ENCODE assay signal across 9 mouse cellular contexts in genomic region chr6:108098846-108099217, GRCm38 (mm10). TPM values are rescaled to one million over a fixed set of nuclear protein-coding genes. Genes with fewer than 3 reads are reported as not detected.
A peak's percentile ranks its signal among the peaks of the same experiment; 100 is the strongest.
DNase-seq lines count a peak whose midpoint lies in the region; ATAC-seq lines count a peak whose summit lies in the region.
"Had no signal": no experiment of that assay in that cellular context is flagged by ENCODE, and none has a peak within 500 bp of the region (broad histone marks: within the 10 kb centered on the region; RNA-seq: fewer than 3 reads in every experiment).

No protein-coding gene starts in this region.

- peaks cover 12% of the 10 kb centered on the region for H3K4me1 ChIP-seq in heart, embryonic 11.5 days (ENCODE audit: control insufficient read depth, insufficient read depth, low read length)
- peaks cover 9% of the 10 kb centered on the region; the same call in 1 of the 2 replicates for H3K4me1 ChIP-seq in liver, embryonic 12.5 days
- H3K4me1 ChIP-seq in hindbrain, embryonic 15.5 days (replicated peaks), result 0 out of 2 replicates have a peak, but pooled peaks cover 6% of the 10 kb centered on the region
- 0 out of 2 replicates have a peak, but pooled peaks cover 2% of the 10 kb centered on the region for H3K4me1 ChIP-seq in neural tube, embryonic 14.5 days (ENCODE audit: control insufficient read depth, insufficient read depth, low read length)
- H3K4me1 ChIP-seq: neural tube, embryonic 12.5 days had no signal

- H3K36me3 ChIP-seq in heart, embryonic 11.5 days (ENCODE audit: control insufficient read depth, insufficient read depth, low read length), result no peaks in the 10 kb centered on the region
- no peaks in the 10 kb centered on the region for H3K36me3 ChIP-seq in liver, embryonic 12.5 days
- no peaks in the 10 kb centered on the region for H3K36me3 ChIP-seq in hindbrain, embryonic 15.5 days
- H3K36me3 ChIP-seq in neural tube, embryonic 14.5 days (ENCODE audit: control insufficient read depth, insufficient read depth, low read length), result no peaks in the 10 kb centered on the region
- H3K36me3 ChIP-seq: neural tube, embryonic 12.5 days had no signal

- 0 out of 2 replicates have a peak overlapping the region, but pooled peaks have one; percentile 9 for H3K4me2 ChIP-seq in heart, embryonic 11.5 days
- peak overlapping the region; percentile 27; the same call in 1 of the 2 replicates for H3K4me2 ChIP-seq in liver, embryonic 12.5 days
- H3K4me2 ChIP-seq in hindbrain, embryonic 15.5 days, result peak overlapping the region; percentile 18; the same call in 1 of the 2 replicates
- H3K4me2 ChIP-seq in neural tube, embryonic 14.5 days (ENCODE audit: low read depth, low read length), result peak overlapping the region; percentile 19; the same call in 1 of the 2 replicates
- H3K4me2 ChIP-seq: neural tube, embryonic 12.5 days had no signal

- no peaks in the 10 kb centered on the region for H3K27me3 ChIP-seq in heart, embryonic 11.5 days (ENCODE audit: control insufficient read depth, insufficient read depth, low read length)
- no peaks in the 10 kb centered on the region for H3K27me3 ChIP-seq in liver, embryonic 12.5 days (replicated peaks)
- H3K27me3 ChIP-seq in hindbrain, embryonic 15.5 days, result no peaks in the 10 kb centered on the region
- H3K27me3 ChIP-seq in neural tube, embryonic 14.5 days (ENCODE audit: control insufficient read depth, insufficient read depth, low read length), result no peaks in the 10 kb centered on the region
- H3K27me3 ChIP-seq: neural tube, embryonic 12.5 days had no signal

- ATAC-seq in heart, embryonic 11.5 days (replicated peaks; ENCODE audit: insufficient number of reproducible peaks, low FRiP score, low TSS enrichment), result no peak
- ATAC-seq in liver, embryonic 12.5 days, result no peak
- ATAC-seq in hindbrain, embryonic 15.5 days (ENCODE audit: low FRiP score, low read depth), result no peak
- ATAC-seq in neural tube, embryonic 14.5 days (ENCODE audit: low read depth), result no peak; the same call in 1 of the 2 replicates
- ATAC-seq in granulocyte monocyte progenitor cell, adult 5-6 weeks (replicated peaks; ENCODE audit: poor library complexity, severe bottlenecking), result no peak

- H3K4me3 ChIP-seq in heart, embryonic 11.5 days (ENCODE audit: low read depth, low read length), result no peak overlapping the region
- H3K4me3 ChIP-seq in liver, embryonic 12.5 days, result no peak overlapping the region
- no peak overlapping the region for H3K4me3 ChIP-seq in hindbrain, embryonic 15.5 days
- H3K4me3 ChIP-seq in neural tube, embryonic 14.5 days (ENCODE audit: low read depth, low read length), result no peak overlapping the region
- H3K4me3 ChIP-seq: neural tube, embryonic 12.5 days had no signal

- 0 out of 2 replicates have a peak overlapping the region, but pooled peaks have one; percentile 8 for H3K9ac ChIP-seq in heart, embryonic 11.5 days (ENCODE audit: low read depth, low read length)
- H3K9ac ChIP-seq in liver, embryonic 12.5 days, result no peak overlapping the region
- no peak overlapping the region for H3K9ac ChIP-seq in hindbrain, embryonic 15.5 days
- H3K9ac ChIP-seq in neural tube, embryonic 14.5 days (replicated peaks; ENCODE audit: low read depth, low read length), result no peak overlapping the region
- H3K9ac ChIP-seq: neural tube, embryonic 12.5 days had no signal

- intact Hi-C loops in heart, postnatal 36 days (cut with DNase I), result loop anchor here (1.0 to 10.0 kb wide), 4 partner anchors 133 to 616 kb away; no protein-coding TSS in a partner anchor

- DNase-seq in heart, postnatal 36 days, result no peak
- DNase-seq in liver, result no peak
- no peak for DNase-seq in spleen, postnatal 4 days (ENCODE audit: low spot score in 2 of 2)

- H3K9me3 ChIP-seq in heart, embryonic 11.5 days (replicated peaks; ENCODE audit: control insufficient read depth, low read length), result no peaks in the 10 kb centered on the region
- H3K9me3 ChIP-seq in liver, embryonic 12.5 days (replicated peaks), result no peaks in the 10 kb centered on the region
- no peaks in the 10 kb centered on the region for H3K9me3 ChIP-seq in hindbrain, embryonic 15.5 days
- H3K9me3 ChIP-seq in neural tube, embryonic 14.5 days (ENCODE audit: control insufficient read depth, low read length), result no peaks in the 10 kb centered on the region
- H3K9me3 ChIP-seq: neural tube, embryonic 12.5 days had no signal

- no peak overlapping the region for H3K27ac ChIP-seq in heart, embryonic 11.5 days (ENCODE audit: low read depth, low read length)
- H3K27ac ChIP-seq in liver, embryonic 12.5 days, result no peak overlapping the region
- H3K27ac ChIP-seq in hindbrain, embryonic 15.5 days (replicated peaks), result no peak overlapping the region
- H3K27ac ChIP-seq in neural tube, embryonic 14.5 days (ENCODE audit: low read depth, low read length), result no peak overlapping the region
- H3K27ac ChIP-seq: neural tube, embryonic 12.5 days had no signal

- WGBS in heart, embryonic 11.5 days (ENCODE audit: insufficient replicate concordance), result 74% methylated on average over 3 of the region's 3 CpGs
- 73% methylated on average over 3 of the region's 3 CpGs for WGBS in liver, embryonic 12.5 days (ENCODE audit: insufficient replicate concordance)
- 43% methylated on average over 3 of the region's 3 CpGs for WGBS in hindbrain, embryonic 15.5 days
- 44% methylated on average over 3 of the region's 3 CpGs for WGBS in neural tube, embryonic 14.5 days

RNA-seq across cellular contexts. Expression of gene Setmar, which starts 34.0 kb away (rescaled TPM):
- 6.6 TPM in 2 replicates for polyA plus RNA-seq in heart, embryonic 11.5 days (2014; fragmentation: Nextera tagmentation; extraction: Ambion mirVana)
- 1 to 10 TPM; 2.9 to 4.3 TPM for total RNA-seq in heart, postnatal 36 days (2021)
- 2.6 TPM in 2 replicates for polyA plus RNA-seq in liver, embryonic 12.5 days (2016; fragmentation: Nextera tagmentation; extraction: Ambion mirVana)
- polyA plus RNA-seq in hindbrain, embryonic 15.5 days (2015; fragmentation: Nextera tagmentation; extraction: Ambion mirVana), result 5.1 and 5.8 TPM in 2 replicates
- polyA plus RNA-seq in neural tube, embryonic 14.5 days (2014; fragmentation: Nextera tagmentation; extraction: Ambion mirVana), result 5.6 and 6.2 TPM in 2 replicates
- total RNA-seq in granulocyte monocyte progenitor cell, adult 5-6 weeks (2014; fragmentation: Nextera tagmentation), result 5.1 and 6.1 TPM in 2 replicates
- 3.3 and 5.0 TPM in 2 replicates for total RNA-seq in granulocyte monocyte progenitor cell, adult 5-6 weeks (2017)
